Mouse (Mus musculus) MEL (cell line): ENCODE data around the gene Pde8b. TPM values are rescaled to one million over a fixed set of nuclear protein-coding genes. Genes with fewer than 3 reads are reported as not detected.
"Not testable (repeated sequence)": the region's sequence is repeated elsewhere in the genome, so short reads cannot be mapped to it uniquely, and the experiment has no call there.

Experiments
- DNase-seq: peaks from one replicate; pipeline ENCODE4 v3.0.0; 2011; ENCODE audit warnings: low read depth, low spot score
- H3K27ac ChIP-seq: 2 replicates; pipeline ENCODE4 v1.5.1; 2012; ENCODE audit warnings: low read depth, mild to moderate bottlenecking, control low read depth, low read length, moderate library complexity; ENCODE audit not compliant: control insufficient read depth
- H3K27me3 ChIP-seq, 2 experiments: fragments of 150-350 bp in 1 of 2; sonication (generic) in 1 of 2; 2 replicates each; pipeline ENCODE4 v1.6.1; 2012; ENCODE audit warnings: low read length in 2 of 2, mild to moderate bottlenecking in 2 of 2, improper control_type of control experiment in 1 of 2, moderate library complexity in 1 of 2; ENCODE audit not compliant: insufficient read depth in 2 of 2, control insufficient read depth in 1 of 2
- H3K36me3 ChIP-seq, 2 experiments: 2 replicates each; pipeline ENCODE4 v1.6.1; 2012 to 2014; ENCODE audit warnings: low read length in 2 of 2, improper control_type of control experiment in 1 of 2, inconsistent platforms in 1 of 2, mild to moderate bottlenecking in 1 of 2; ENCODE audit not compliant: insufficient read depth in 2 of 2, control insufficient read depth in 1 of 2
- H3K4me1 ChIP-seq, 2 experiments: fragments of 150-350 bp in 1 of 2; sonication (generic) in 1 of 2; 2 replicates each; pipeline ENCODE4 v1.6.1; 2012; ENCODE audit warnings: low read length in 2 of 2, improper control_type of control experiment in 1 of 2, mild to moderate bottlenecking in 1 of 2; ENCODE audit not compliant: insufficient read depth in 2 of 2, control insufficient read depth in 1 of 2
- H3K4me3 ChIP-seq, 2 experiments: fragments of 150-350 bp in 1 of 2; sonication (generic) in 1 of 2; 2 replicates each; pipeline ENCODE4 v1.5.1; 2012; ENCODE audit warnings: low read depth in 2 of 2, low read length in 2 of 2, mild to moderate bottlenecking in 2 of 2, moderate library complexity in 2 of 2, control low read depth in 1 of 2, improper control_type of control experiment in 1 of 2; ENCODE audit not compliant: control insufficient read depth in 1 of 2, insufficient read depth in 1 of 2
- H3K79me2 ChIP-seq: 2 replicates; pipeline ENCODE4 v1.6.1; 2012; ENCODE audit warnings: mild to moderate bottlenecking, low read length, moderate library complexity; ENCODE audit not compliant: control insufficient read depth, poor library complexity, insufficient read depth
- H3K9ac ChIP-seq: 2 replicates; pipeline ENCODE4 v1.6.1; 2012; ENCODE audit warnings: low read depth, mild to moderate bottlenecking, control low read depth, low read length, moderate library complexity; ENCODE audit not compliant: control insufficient read depth, poor library complexity, severe bottlenecking
- H3K9me3 ChIP-seq: fragments of 150-350 bp; sonication (generic); replicated peaks from 2 replicates; pipeline ENCODE4 v1.6.1; 2012; ENCODE audit warnings: mild to moderate bottlenecking, low read length, improper control_type of control experiment, moderate library complexity; ENCODE audit not compliant: insufficient read depth
- CHD2 ChIP-seq: IDR thresholded peaks from 2 replicates; pipeline ENCODE4 v1.6.1; 2011; ENCODE audit warnings: low read length, improper control_type of control experiment
- CTCF ChIP-seq, 3 experiments: IDR thresholded peaks in 2 of 3; conservative IDR thresholded peaks in 1 of 3; 2 replicates each; pipeline ENCODE4 v1.5.1; 2011 to 2012; ENCODE audit warnings: low read length in 3 of 3, low read depth in 2 of 3, mild to moderate bottlenecking in 2 of 3, improper control_type of control experiment in 1 of 3, inconsistent platforms in 1 of 3, mixed read lengths in 1 of 3, moderate library complexity in 1 of 3; ENCODE audit not compliant: control insufficient read depth in 1 of 3, insufficient read depth in 1 of 3, poor library complexity in 1 of 3, severe bottlenecking in 1 of 3
- E2F4 ChIP-seq: IDR thresholded peaks from 2 replicates; pipeline ENCODE4 v1.6.1; 2011; ENCODE audit warnings: low read depth, low read length, improper control_type of control experiment, borderline replicate concordance
- ELF1 ChIP-seq: IDR thresholded peaks from 2 replicates; pipeline ENCODE4 v1.6.1; 2014; ENCODE audit warnings: low read depth, mild to moderate bottlenecking, inconsistent platforms, low read length, improper control_type of control experiment, moderate library complexity
- EP300 ChIP-seq, 2 experiments: IDR thresholded peaks; 2 replicates each; pipeline ENCODE4 v1.6.1; 2011; ENCODE audit warnings: improper control_type of control experiment in 2 of 2, low read length in 2 of 2, low read depth in 1 of 2, mild to moderate bottlenecking in 1 of 2
- GATA1 ChIP-seq: IDR thresholded peaks from 2 replicates; pipeline ENCODE4 v1.6.1; 2011; ENCODE audit warnings: low read depth, low read length, improper control_type of control experiment
- HCFC1 ChIP-seq: IDR thresholded peaks from 2 replicates; pipeline ENCODE4 v1.6.1; 2012; ENCODE audit warnings: low read depth, mild to moderate bottlenecking, inconsistent platforms, low read length, improper control_type of control experiment, moderate library complexity
- JUND ChIP-seq: IDR thresholded peaks from 2 replicates; pipeline ENCODE4 v1.6.1; 2011; ENCODE audit warnings: low read depth, mild to moderate bottlenecking, improper control_type of control experiment, low read length
- MAFK ChIP-seq: IDR thresholded peaks from 2 replicates; pipeline ENCODE4 v1.6.1; 2011; ENCODE audit warnings: low read depth, mild to moderate bottlenecking, low read length, improper control_type of control experiment, borderline replicate concordance
- MAX ChIP-seq: IDR thresholded peaks from 2 replicates; pipeline ENCODE4 v1.6.1; 2011; ENCODE audit warnings: low read length, improper control_type of control experiment
- MAZ ChIP-seq: IDR thresholded peaks from 2 replicates; pipeline ENCODE4 v1.6.1; 2012; ENCODE audit warnings: low read depth, mild to moderate bottlenecking, inconsistent platforms, low read length, improper control_type of control experiment
- MYC ChIP-seq: IDR thresholded peaks from 2 replicates; pipeline ENCODE4 v1.6.1; 2011; ENCODE audit warnings: low read depth, mild to moderate bottlenecking, low read length, improper control_type of control experiment, moderate library complexity
- NELFE ChIP-seq: IDR thresholded peaks from 2 replicates; pipeline ENCODE4 v1.6.1; 2011; ENCODE audit warnings: low read depth, low read length, improper control_type of control experiment
- NRF1 ChIP-seq: IDR thresholded peaks from 2 replicates; pipeline ENCODE4 v1.6.1; 2014; ENCODE audit warnings: low read depth, mild to moderate bottlenecking, inconsistent platforms, low read length, improper control_type of control experiment, moderate library complexity; ENCODE audit not compliant: poor library complexity, insufficient read depth, severe bottlenecking
- POLR2AphosphoS2 ChIP-seq: IDR thresholded peaks from 2 replicates; pipeline ENCODE4 v1.6.1; 2011; ENCODE audit warnings: low read length, improper control_type of control experiment
- RAD21 ChIP-seq: IDR thresholded peaks from 2 replicates; pipeline ENCODE4 v1.6.1; 2011; ENCODE audit warnings: mild to moderate bottlenecking, low read depth, low read length, improper control_type of control experiment
- RCOR1 ChIP-seq: IDR thresholded peaks from 2 replicates; pipeline ENCODE4 v1.6.1; 2012; ENCODE audit warnings: low read depth, mild to moderate bottlenecking, inconsistent platforms, low read length, improper control_type of control experiment
- SIN3A ChIP-seq: IDR thresholded peaks from 2 replicates; pipeline ENCODE4 v1.6.1; 2012; ENCODE audit warnings: low read length, improper control_type of control experiment, inconsistent platforms
- SMC3 ChIP-seq: IDR thresholded peaks from 2 replicates; pipeline ENCODE4 v1.6.1; 2011; ENCODE audit warnings: low read depth, low read length, improper control_type of control experiment
- TBP ChIP-seq: IDR thresholded peaks from 2 replicates; pipeline ENCODE4 v1.8.0; 2011; ENCODE audit warnings: low read depth, low read length, improper control_type of control experiment
- ZC3H11A ChIP-seq: IDR thresholded peaks from 2 replicates; pipeline ENCODE4 v1.6.1; 2012; ENCODE audit warnings: low read depth, mild to moderate bottlenecking, inconsistent platforms, low read length, improper control_type of control experiment
- ZMIZ1 ChIP-seq: IDR thresholded peaks from 2 replicates; pipeline ENCODE4 v1.6.1; 2012; ENCODE audit warnings: low read depth, mild to moderate bottlenecking, inconsistent platforms, low read length, improper control_type of control experiment, moderate library complexity
- ZNF384 ChIP-seq: IDR thresholded peaks from 2 replicates; pipeline ENCODE4 v1.6.1; 2012; ENCODE audit warnings: low read depth, mild to moderate bottlenecking, inconsistent platforms, low read length, improper control_type of control experiment
- polyA plus RNA-seq, 2 experiments: library from polyadenylated mRNA; stranded (reverse) in 1 of 2; unstranded in 1 of 2; fragments of >175 nt in 1 of 2; fragments of >200 nt in 1 of 2; gene quantifications; 2 replicates each; pipeline versions ENCODE4 v1.2.1 to v1.2.4; 2012; ENCODE audit warnings: low replicate concordance in 2 of 2, low read depth in 1 of 2; ENCODE audit not compliant: insufficient read length in 2 of 2, insufficient read depth in 1 of 2, missing spikeins in 1 of 2
- total RNA-seq: library from RNA; depleted of rRNA; stranded (reverse); fragments of 300-350 nt; gene quantifications from 2 replicates; pipeline ENCODE4 v1.2.3, GENCODE M21; 2012

Pde8b gene
- total and polyA plus RNA-seq, 3 experiments: 0.04 to 0.40 TPM; not detected in 1

GRCm38 (mm10) chr13:95222569-95223426 lies 27.3 kb downstream of the Pde8b start:
- H3K27me3 ChIP-seq: no peaks in the 10 kb centered on the region
- no peak overlapping the region for H3K27ac ChIP-seq
- no peak overlapping the region for H3K4me3 ChIP-seq
- H3K79me2 ChIP-seq: no peaks in the 10 kb centered on the region
- no peaks in the 10 kb centered on the region for H3K9me3 ChIP-seq
- no peak for DNase-seq
- TF ChIP-seq ZNF384 (no peak), EP300 (IDR thresholded peaks at IDR 0.05; ENCODE audit: low read depth in 1 of 2, low read length in 2 of 2) (no peak), SMC3 (no peak), MYC (no peak), TBP (no peak)
- no peaks in the 10 kb centered on the region for H3K4me1 ChIP-seq
- no peaks in the 10 kb centered on the region for H3K36me3 ChIP-seq
- no peak overlapping the region for H3K9ac ChIP-seq

DNA sequence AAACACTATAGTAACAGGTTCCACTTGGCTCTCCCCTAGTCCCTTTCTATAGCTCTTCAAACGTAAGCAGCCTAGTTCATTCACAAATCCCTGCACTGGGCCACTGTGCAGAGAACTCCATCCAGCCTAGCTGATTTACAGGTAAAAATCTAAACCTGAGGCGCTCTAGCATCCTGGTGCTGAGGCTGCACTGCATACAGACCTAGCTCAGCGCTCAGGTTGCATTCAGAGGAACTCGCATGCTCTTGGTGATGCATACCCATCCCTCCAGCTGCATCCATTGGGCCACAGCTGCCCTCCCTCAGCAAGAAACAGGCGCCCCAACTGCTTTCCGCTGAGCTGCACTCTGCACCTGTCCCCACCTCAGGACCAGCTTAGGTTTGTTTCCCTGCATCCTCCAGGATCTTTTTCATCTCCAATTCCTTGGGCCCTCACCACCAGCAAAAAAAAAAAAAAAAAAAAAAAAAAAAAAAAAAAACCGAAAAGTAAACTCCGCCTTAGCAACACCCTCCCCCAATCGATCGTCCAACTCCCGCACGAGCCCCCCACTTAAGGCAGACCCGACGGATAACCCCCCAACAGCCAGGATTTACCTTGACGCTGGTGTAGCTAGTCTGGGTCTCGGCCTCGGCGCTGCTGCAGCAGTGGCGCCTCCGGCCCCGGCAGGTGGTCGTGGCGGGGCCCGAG lies 28.1 kb downstream of the Pde8b start:
- no peaks in the 10 kb centered on the region for H3K9me3 ChIP-seq
- H3K4me3 ChIP-seq: no peak overlapping the region
- H3K9ac ChIP-seq: no peak overlapping the region
- H3K27ac ChIP-seq: no peak overlapping the region
- no peak for DNase-seq
- no peak for TF ChIP-seq HCFC1
- no peak for TF ChIP-seq CHD2
- no peak for TF ChIP-seq MAX
- no peak for TF ChIP-seq JUND
- TF ChIP-seq GATA1: no peak
- no peak for TF ChIP-seq RCOR1
- TF ChIP-seq ELF1: no peak
- no peak for TF ChIP-seq SIN3A
- no peak for TF ChIP-seq MAZ
- no peak for TF ChIP-seq POLR2AphosphoS2
- TF ChIP-seq NRF1: no peak
- TF ChIP-seq NELFE: no peak
- no peak for TF ChIP-seq ZC3H11A
- no peak for TF ChIP-seq ZNF384
- TF ChIP-seq RAD21: no peak
- TF ChIP-seq CTCF (IDR thresholded peaks at IDR 0.05 in 2 of 3, conservative IDR thresholded peaks at IDR 0.05 in 1 of 3; ENCODE audit: control insufficient read depth in 1 of 3, insufficient read depth in 1 of 3, low read depth in 2 of 3, low read length in 3 of 3, poor library complexity in 1 of 3, severe bottlenecking in 1 of 3): no peak
- TF ChIP-seq ZMIZ1: no peak
- no peak for TF ChIP-seq E2F4
- TF ChIP-seq MAFK: no peak
- no peaks in the 10 kb centered on the region for H3K27me3 ChIP-seq
- no peaks in the 10 kb centered on the region for H3K4me1 ChIP-seq
- H3K36me3 ChIP-seq: no peaks in the 10 kb centered on the region
- no peaks in the 10 kb centered on the region for H3K79me2 ChIP-seq

- not testable (repeated sequence) for H3K79me2 ChIP-seq, H3K4me1 ChIP-seq, H3K4me3 ChIP-seq, H3K27ac ChIP-seq, H3K27me3 ChIP-seq, H3K9me3 ChIP-seq, H3K9ac ChIP-seq, DNase-seq, H3K36me3 ChIP-seq
Observed at GRCm38 (mm10) chr13:95215661-95216170, 34.4 kb downstream of the Pde8b start.
